Mouse (Mus musculus) ES-E14 (cell line): ENCODE results near the gene Stmn1. TPM values are rescaled to one million over a fixed set of nuclear protein-coding genes. Genes with fewer than 3 reads are reported as not detected.
A peak's percentile ranks its signal among the peaks of the same experiment; 100 is the strongest.
"Not testable (repeated sequence)": the region's sequence is repeated elsewhere in the genome, so short reads cannot be mapped to it uniquely, and the experiment has no call there.

Source experiments
- DNase-seq: peaks from one replicate; pipeline ENCODE4 v3.0.0-alpha.2; 2013; ENCODE audit warnings: low read depth, low spot score
- H3K27ac ChIP-seq: 2 replicates; pipeline ENCODE4 v1.5.1; 2012; ENCODE audit warnings: low read depth, mild to moderate bottlenecking, low read length, moderate library complexity, mixed read lengths; ENCODE audit not compliant: poor library complexity, insufficient read depth, severe bottlenecking
- H3K36me3 ChIP-seq: 2 replicates; pipeline ENCODE4 v1.6.1; 2012; ENCODE audit warnings: mild to moderate bottlenecking, low read length, moderate library complexity, mixed read lengths; ENCODE audit not compliant: control insufficient read depth, poor library complexity, insufficient read depth, severe bottlenecking
- H3K4me1 ChIP-seq, 2 experiments: fragments of 150-350 bp in 1 of 2; sonication (generic) in 1 of 2; 2 replicates each; pipeline ENCODE4 v1.6.1; 2012; ENCODE audit warnings: low read length in 2 of 2, mild to moderate bottlenecking in 1 of 2, mixed read lengths in 1 of 2; ENCODE audit not compliant: control insufficient read depth in 2 of 2, insufficient read depth in 2 of 2, poor library complexity in 1 of 2
- H3K4me3 ChIP-seq, 2 experiments: fragments of 150-350 bp in 1 of 2; sonication (generic) in 1 of 2; 2 replicates each; pipeline ENCODE4 v1.5.1; 2012; ENCODE audit warnings: low read length in 2 of 2, low read depth in 1 of 2, mild to moderate bottlenecking in 1 of 2, mixed read lengths in 1 of 2; ENCODE audit not compliant: insufficient read depth in 1 of 2, poor library complexity in 1 of 2, severe bottlenecking in 1 of 2
- H3K9ac ChIP-seq: 2 replicates; pipeline ENCODE4 v1.6.1; 2012; ENCODE audit warnings: low read depth, mild to moderate bottlenecking, low read length, mixed read lengths; ENCODE audit not compliant: poor library complexity, insufficient read depth, severe bottlenecking
- H3K9me3 ChIP-seq: fragments of 150-350 bp; sonication (generic); 2 replicates; pipeline ENCODE4 v1.6.1; 2012; ENCODE audit warnings: low read depth, mild to moderate bottlenecking, low read length; ENCODE audit not compliant: control insufficient read depth, insufficient read depth
- CHD2 ChIP-seq: IDR thresholded peaks from 2 replicates; pipeline ENCODE4 v1.6.1; 2014; ENCODE audit warnings: mild to moderate bottlenecking, low read depth, low read length, inconsistent platforms
- HCFC1 ChIP-seq: IDR thresholded peaks from 2 replicates; pipeline ENCODE4 v1.6.1; 2012; ENCODE audit warnings: low read length, inconsistent platforms, borderline replicate concordance; ENCODE audit not compliant: insufficient read depth
- MAFK ChIP-seq: IDR thresholded peaks from 2 replicates; pipeline ENCODE4 v1.6.1; 2014; ENCODE audit warnings: mild to moderate bottlenecking, low read depth, low read length, inconsistent platforms; ENCODE audit not compliant: insufficient read depth
- ZC3H11A ChIP-seq: IDR thresholded peaks from 2 replicates; pipeline ENCODE4 v1.6.1; 2012; ENCODE audit warnings: low read depth, mild to moderate bottlenecking, inconsistent platforms, low read length, borderline replicate concordance
- ZNF384 ChIP-seq: IDR thresholded peaks from 2 replicates; pipeline ENCODE4 v1.6.1; 2012; ENCODE audit warnings: low read depth, low read length, inconsistent platforms
- in situ Hi-C, 2 experiments: fragments of 600-800 bp; cut with MboI; formaldehyde crosslinking; loops; one replicate each; pipeline ENCODE4 v1.15.1; 2025; ENCODE audit warnings: low sequenced_read_pairs in 2 of 2, inconsistent platforms in 1 of 2; ENCODE audit not compliant: unreplicated experiment in 2 of 2
- total RNA-seq: library from RNA; depleted of rRNA; stranded (reverse); fragments of 300-350 nt; gene quantifications from 2 replicates; pipeline ENCODE4 v1.2.3, GENCODE M21; 2012

The Stmn1 gene
- total RNA-seq, 1 experiment = 361 TPM

DNA sequence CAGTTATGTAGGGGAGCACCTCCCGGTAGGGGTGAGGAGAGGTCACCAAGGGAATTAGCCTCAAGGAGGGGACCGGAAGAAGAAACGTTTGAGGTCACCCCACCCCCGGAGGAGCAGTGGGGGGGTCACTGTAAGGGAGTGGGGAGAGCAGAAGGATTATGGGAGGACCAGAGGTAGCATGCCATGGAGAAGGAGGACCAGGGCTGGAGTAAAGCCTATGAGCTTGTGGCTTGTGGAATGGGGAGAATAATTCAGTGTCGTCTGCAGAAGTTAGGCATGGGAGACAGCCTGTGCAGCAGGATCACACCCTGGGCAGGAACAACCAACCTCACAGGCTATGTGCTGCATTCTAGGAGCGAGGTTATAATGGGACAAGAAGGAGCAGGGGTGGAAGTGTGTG lies 29.1 kb downstream of the Stmn1 start:
- Histone ChIP-seq H3K27ac (no peak overlapping the region), H3K9ac (no peak overlapping the region), H3K9me3 (no peaks in the 10 kb centered on the region), H3K36me3 (no peaks in the 10 kb centered on the region), H3K4me1 (peaks cover 8 to 19% of the 10 kb centered on the region in 2 experiments; a peak in 3 of 4 replicates), H3K4me3 (peak overlapping the region; percentile 20 to 53; a peak in 2 of 4 replicates)
- in situ Hi-C loops = no loop called here
- TF ChIP-seq ZNF384 = no peak
- TF ChIP-seq MAFK = no peak
- TF ChIP-seq CHD2 = no peak
- no peak for TF ChIP-seq ZC3H11A
- TF ChIP-seq HCFC1 = no peak
- no peak for DNase-seq

DNA sequence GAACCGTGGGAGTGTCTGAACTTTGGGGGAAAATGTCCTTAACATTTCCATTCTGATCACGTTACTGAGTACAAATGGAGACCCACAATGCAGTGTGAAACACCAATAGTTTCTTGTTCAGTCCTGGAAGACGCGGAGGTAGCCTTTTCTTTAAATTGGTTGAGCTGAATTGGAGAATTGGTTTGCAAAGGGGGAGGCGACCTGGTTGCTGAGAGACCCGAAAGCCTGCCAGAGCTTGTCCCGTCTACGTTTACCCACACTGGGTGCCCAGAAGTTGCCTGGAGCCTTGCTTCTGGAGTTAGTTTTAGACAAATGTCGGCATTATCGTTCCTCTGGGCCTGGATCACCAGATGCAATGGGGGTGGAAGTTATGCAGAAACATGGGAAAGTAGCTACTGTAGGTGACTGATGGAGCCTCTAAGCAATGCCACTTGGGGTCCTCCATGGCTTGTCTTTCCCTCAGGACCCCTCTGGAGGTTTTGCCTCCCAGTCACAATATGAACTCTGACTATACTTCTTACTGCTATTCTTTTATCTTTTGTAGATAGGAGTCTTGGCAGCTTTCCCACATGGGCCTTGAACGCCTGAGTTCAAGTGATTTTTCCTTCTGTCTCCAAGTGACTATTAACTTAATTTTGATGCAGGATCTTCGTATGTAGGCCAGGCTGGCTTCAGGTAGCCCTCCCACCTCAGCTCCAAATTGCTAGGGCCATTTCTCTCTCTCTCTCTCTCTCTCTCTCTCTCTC lies 30.0 kb downstream of the Stmn1 start:
- Histone ChIP-seq H3K4me3 (no peak overlapping the region), H3K9me3 (no peaks in the 10 kb centered on the region), H3K27ac (no peak overlapping the region), H3K4me1 (peaks cover 8 to 19% of the 10 kb centered on the region in 2 experiments; a peak in 3 of 4 replicates), H3K9ac (no peak overlapping the region), H3K36me3 (no peaks in the 10 kb centered on the region)
- TF ChIP-seq MAFK = no peak
- no peak for TF ChIP-seq CHD2
- TF ChIP-seq ZC3H11A = no peak
- TF ChIP-seq HCFC1 = no peak
- no peak for TF ChIP-seq ZNF384
- DNase-seq = no peak
- in situ Hi-C loops = no loop called here

DNA sequence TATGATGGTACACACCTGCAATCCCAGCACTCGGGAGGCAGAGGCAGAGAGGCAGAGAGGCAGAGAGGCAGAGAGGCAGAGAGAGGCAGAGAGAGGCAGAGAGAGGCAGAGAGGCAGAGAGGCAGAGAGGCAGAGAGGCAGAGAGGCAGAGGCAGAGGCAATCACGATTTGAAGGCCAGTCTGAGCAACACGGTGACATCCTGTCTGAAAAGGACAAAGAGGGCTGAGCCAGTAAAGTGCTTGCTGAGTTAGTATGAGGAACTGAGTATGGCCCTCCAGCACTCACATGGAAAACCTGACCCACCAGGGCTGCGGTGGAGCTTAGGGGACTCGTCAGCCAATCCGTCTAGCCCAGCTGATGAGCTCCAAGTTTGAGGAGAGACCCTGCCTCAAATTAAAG lies 30.9 kb downstream of the Stmn1 start:
- H3K4me1 ChIP-seq = peaks cover 8 to 18% of the 10 kb centered on the region in 2 experiments; a peak in 3 of 4 replicates

DNA sequence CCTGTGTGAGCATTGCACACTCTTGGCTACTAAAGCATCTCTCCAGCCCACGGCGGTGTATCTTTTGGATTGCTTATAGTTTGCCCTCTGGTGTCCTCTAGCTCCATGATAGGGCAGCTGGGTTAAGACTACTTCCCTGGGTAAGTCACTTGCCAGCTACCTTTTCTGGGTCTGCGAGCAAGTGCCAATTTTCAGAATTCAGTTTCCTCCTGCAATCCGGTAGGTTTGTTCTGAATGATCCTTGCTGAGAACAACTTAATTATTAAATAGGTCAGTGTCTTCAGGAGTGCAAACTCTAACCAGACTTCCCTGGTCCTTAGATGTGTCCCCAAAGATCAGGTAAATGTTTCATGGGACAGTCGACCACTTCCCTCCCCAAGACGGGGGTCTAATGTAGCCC lies 33.0 kb downstream of the Stmn1 start:
- Histone ChIP-seq H3K4me1 (peaks cover 3 to 8% of the 10 kb centered on the region in 2 experiments; a peak in 1 of 4 replicates), H3K27ac (no peak overlapping the region), H3K4me3 (no peak overlapping the region), H3K9me3 (no peaks in the 10 kb centered on the region), H3K36me3 (no peaks in the 10 kb centered on the region), H3K9ac (no peak overlapping the region)
- in situ Hi-C loops = no loop called here
- TF ChIP-seq HCFC1 (no peak), MAFK (no peak), ZNF384 (no peak), CHD2 (no peak), ZC3H11A (no peak)
- DNase-seq = no peak

More for the DNA sequence above, 30.9 kb downstream of the Stmn1 start:
- in situ Hi-C loops, H3K36me3 ChIP-seq, DNase-seq, H3K9ac ChIP-seq, H3K9me3 ChIP-seq, H3K27ac ChIP-seq, H3K4me3 ChIP-seq: not testable (repeated sequence)
